Mouse (Mus musculus) lung, postnatal 25 days (tissue): ENCODE results near the gene Gan.

Experiments
- DNase-seq: peaks from one replicate; pipeline ENCODE4 v3.0.0; 2022; ENCODE audit warnings: low spot score

The Gan gene

GRCm38 (mm10) chr8:117157769-117158091 is 205 bp upstream of the Gan start:
- DNase-seq, result peak; percentile 96

GRCm38 (mm10) chr8:117159031-117159430 is 1.1 kb downstream of the Gan start:
- DNase-seq, result peak; percentile 38

DNA sequence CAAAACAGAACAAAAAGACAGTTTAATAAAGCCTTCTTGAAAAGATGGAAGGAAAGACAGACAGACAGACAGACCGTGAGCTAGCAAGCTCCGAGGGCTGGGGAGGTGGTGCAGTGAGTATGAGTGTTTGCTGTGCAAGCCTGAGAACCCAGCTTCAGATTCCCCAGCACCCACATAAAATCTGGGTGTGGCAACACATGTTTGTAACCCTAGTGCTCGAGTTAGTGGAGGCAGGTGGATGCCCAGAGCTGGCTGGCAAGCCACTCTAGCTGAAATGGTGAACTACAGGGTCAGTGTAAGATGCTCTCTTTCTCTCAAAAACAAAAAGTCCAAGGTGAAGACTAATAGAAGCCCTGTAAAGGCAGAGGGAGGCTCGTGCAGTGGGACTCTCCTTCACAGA is 7.0 kb downstream of the Gan start:
- DNase-seq, result no peak

GRCm38 (mm10) chr8:117165542-117165941 is 7.6 kb downstream of the Gan start:
- no peak for DNase-seq

- DNase-seq, result no peak
Measured at GRCm38 (mm10) chr8:117166515-117166914, 8.6 kb downstream of the Gan start.

DNA sequence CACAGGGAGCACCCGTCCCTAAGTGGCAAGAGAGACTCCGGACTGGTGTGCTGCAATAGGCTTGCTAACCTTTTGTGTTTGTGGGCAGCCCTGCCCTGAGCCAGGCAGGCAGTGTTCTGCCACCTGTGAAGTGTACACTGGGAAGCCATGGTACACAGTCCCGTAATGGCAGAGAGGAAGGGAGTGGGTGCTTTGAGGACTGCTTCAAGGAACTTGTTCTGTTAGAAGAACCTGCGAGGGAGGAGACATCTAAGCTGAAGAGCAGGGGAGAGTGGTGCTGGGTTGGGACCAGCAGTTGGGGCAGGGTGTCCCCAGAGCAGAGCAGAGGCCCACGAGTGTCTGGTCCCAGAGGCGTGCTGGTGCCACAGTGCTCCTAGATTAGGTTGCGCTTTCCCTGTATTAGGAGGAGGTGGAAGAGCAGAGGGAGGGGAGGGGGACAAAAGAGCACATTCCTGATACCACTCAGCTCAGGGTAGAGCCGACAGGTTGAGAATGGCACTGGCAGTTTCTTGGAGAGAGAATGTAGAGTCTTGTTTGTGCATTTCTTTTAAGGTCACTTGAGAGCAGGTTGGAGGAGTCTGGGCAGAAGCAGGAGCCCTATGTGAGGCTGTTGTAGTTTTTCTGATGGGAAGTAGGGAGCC is 9.4 kb downstream of the Gan start:
- DNase-seq, result peak; percentile 81

GRCm38 (mm10) chr8:117168378-117168777 is 10.4 kb downstream of the Gan start:
- DNase-seq, result no peak

- DNase-seq, result no peak
Measured at GRCm38 (mm10) chr8:117171826-117172225, 13.9 kb downstream of the Gan start.

DNA sequence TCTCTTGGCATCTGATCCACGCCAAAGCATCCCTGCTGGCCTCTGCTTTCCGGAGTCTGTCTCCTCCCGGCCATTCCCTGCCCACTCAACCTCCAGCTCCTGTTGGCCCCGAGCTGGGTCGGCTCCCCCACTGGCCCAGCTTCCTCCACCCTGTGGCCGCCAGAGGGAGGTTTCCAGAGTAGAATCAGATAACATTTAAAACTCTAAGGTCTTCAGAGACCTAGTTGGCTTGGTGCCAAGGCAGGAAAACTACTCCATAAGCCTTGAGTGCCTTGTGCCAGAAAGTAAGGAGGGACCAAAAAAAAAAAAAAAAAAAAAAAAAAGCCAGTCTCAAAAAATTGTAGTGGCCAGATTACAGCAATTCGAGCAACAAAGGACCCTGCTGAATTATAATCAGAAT is 15.0 kb downstream of the Gan start:
- peak; percentile 51 for DNase-seq

DNA sequence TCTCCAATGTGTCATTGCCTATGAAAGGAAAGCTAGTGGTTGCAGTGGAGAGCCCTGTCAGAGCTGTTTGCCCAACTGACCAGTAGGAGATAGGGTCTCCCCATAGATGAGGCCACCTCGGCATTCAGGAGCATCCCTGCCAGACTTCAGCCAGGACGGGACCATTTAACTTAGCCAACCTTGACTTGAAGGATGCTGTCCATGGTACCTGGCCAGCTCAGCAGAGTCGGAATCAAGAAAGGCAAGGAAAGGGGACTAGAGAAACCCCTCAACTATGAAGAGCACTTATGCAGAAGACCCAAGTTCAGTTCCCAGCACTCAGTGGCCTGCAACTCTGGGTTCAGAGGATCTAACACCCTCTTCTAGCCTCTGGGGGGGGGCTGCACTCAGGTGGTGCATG is 15.8 kb downstream of the Gan start:
- DNase-seq, result no peak

DNA sequence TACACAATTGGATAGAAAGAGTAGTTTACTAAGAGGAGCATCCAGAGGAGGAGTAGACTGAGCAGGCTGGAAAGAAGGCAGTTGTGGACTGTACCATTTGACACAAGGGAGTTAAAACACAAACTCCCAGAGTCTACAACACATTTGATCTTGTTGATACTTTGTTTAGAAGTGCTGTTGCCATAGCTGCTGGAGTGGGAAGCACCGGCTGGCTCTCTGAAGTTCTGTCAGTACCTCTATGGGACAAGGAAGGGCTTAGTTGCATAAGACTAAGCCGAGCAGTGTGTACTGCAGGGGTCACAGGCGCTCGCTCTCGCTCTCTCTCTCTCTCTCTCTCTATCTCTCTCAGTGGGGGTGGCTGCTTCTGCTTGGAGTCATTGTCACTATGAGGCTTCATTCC is 16.6 kb downstream of the Gan start:
- peak; percentile 57 for DNase-seq

- no peak for DNase-seq
Measured at GRCm38 (mm10) chr8:117176308-117176707, 18.4 kb downstream of the Gan start.

GRCm38 (mm10) chr8:117177236-117177635 is 19.3 kb downstream of the Gan start:
- peak; percentile 63 for DNase-seq

- no peak for DNase-seq
Measured at GRCm38 (mm10) chr8:117178039-117178438, 20.1 kb downstream of the Gan start.

DNA sequence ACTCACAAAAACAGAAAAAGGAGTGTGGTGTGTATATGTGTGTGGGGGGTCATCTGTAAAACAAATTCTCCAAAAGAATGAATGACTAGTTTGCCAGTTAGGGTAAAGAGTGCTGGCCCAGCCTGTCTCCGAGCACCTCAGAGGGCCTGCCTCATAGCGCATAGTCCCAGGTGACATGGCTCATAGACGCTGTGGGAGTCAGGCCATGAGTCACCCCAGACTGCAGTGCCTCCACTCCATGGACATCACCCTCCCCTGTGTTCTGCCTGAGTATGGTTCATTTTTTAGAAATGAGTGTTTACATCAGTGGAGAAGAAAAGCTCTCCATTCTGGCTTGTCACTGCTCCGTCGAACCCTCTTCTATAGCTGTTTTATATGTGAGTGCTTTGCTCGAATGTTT is 20.7 kb downstream of the Gan start:
- DNase-seq, result no peak

GRCm38 (mm10) chr8:117182746-117183145 is 24.8 kb downstream of the Gan start:
- DNase-seq, result no peak

- DNase-seq, result no peak
Measured at GRCm38 (mm10) chr8:117183664-117184377, 25.9 kb downstream of the Gan start.

DNA sequence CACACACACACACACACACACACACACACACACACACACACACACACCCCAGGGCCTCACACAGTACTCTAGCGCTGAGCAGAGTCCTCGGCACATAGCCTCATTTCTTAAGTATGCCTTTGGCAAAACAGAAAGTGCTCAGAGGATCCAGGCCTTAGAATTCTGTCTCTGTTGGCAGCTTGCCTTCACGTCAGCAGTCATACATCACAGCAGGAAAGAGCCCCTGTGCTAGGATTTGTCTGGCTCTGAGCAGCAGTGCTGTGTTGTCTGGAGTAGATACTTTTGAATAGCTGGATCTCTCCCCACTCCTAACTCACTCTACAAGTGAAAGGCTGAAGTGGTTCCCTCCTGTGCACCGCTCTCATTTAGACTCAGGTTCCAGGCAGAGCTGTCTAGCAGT is 36.4 kb downstream of the Gan start:
- DNase-seq, result peak; percentile 33

GRCm38 (mm10) chr8:117196593-117196992 is 38.7 kb downstream of the Gan start:
- DNase-seq, result no peak

- no peak for DNase-seq
Measured at GRCm38 (mm10) chr8:117197551-117197950, 39.6 kb downstream of the Gan start.

DNA sequence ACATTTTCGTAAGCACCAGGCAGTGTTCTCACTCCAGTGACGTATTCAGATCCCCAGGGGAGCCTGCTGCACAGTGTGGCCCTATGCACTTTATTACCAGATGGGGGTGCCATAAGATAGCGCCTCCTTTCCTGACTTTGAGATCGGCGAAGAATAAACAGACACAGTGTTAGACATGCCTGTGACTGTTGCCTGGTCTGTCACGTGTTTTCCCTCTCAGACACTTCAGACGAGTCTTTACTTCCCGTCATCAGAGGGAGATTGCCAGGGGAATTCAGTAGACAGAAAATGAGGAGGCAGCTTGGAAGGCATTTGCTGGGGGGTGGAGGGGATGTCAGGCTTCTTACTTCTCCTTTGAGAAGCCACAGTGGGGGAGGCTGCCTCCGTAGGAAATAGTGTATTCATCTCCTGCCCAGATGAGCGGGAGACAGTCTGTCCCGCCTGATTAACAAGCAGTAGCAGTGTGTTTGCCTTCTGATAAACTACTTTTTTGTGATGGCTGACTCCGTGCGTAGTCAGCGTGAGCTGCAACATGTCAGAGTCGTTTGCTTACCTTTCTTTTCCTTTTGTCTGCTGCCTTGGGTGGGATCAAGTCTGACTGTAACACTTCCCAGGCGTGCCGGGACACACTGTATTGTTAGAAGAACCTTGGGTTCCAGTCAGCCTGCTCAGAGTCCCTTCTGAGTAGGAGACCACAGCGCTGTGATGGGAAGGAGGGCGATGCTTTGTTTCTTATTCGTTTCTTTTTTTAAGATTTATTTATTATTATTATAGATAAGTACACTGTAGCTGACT is 40.4 kb downstream of the Gan start:
- peak; percentile 88 for DNase-seq

GRCm38 (mm10) chr8:117199658-117200057 is 41.7 kb downstream of the Gan start:
- peak; percentile 68 for DNase-seq

DNA sequence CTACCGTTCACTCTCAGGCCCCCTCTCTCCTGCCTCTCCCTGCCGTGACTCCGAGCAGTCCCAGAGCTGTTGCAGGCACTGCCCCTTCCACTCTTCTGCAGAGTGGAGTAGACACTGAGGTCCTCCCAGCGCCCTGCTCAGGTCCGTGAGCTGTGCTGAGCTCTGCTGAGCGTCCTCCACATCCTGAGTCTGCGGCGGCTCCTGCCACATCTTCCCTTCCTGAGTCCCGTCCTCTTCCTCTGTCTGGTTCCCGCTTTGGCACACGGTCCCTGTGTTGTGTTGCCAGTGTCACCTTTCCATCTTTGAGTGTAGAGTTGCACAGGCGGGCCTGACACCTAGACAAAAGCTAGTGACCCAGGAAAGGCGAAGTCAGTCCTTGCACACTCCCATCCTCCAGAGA is 42.4 kb downstream of the Gan start:
- DNase-seq, result no peak
